Mouse (Mus musculus) embryonic facial prominence, embryonic 15.5 days (tissue): ENCODE results near the gene Prss8. TPM values are rescaled to one million over a fixed set of nuclear protein-coding genes. Genes with fewer than 3 reads are reported as not detected.
"Not testable (repeated sequence)": the region's sequence is repeated elsewhere in the genome, so short reads cannot be mapped to it uniquely, and the experiment has no call there.

Experiments
- ATAC-seq: fragments of 200-750 bp; cut with Nextera tagmentation; 2 replicates; pipeline ENCODE4 v1.8.0; 2017; ENCODE audit warnings: low read depth, moderate TSS enrichment; ENCODE audit not compliant: insufficient number of reproducible peaks, low FRiP score, low TSS enrichment
- H3K27ac ChIP-seq: fragments of 300-500 bp; sonication (generic); replicated peaks from 2 replicates; pipeline ENCODE4 v1.5.1; 2015; ENCODE audit warnings: mild to moderate bottlenecking, inconsistent platforms
- H3K27me3 ChIP-seq: fragments of 300-500 bp; sonication (generic); 2 replicates; pipeline ENCODE4 v1.6.1; 2015; ENCODE audit warnings: inconsistent platforms
- H3K36me3 ChIP-seq: fragments of 300-500 bp; sonication (generic); 2 replicates; pipeline ENCODE4 v1.6.1; 2015; ENCODE audit warnings: mild to moderate bottlenecking, inconsistent platforms
- H3K4me1 ChIP-seq: fragments of 300-500 bp; sonication (generic); 2 replicates; pipeline ENCODE4 v1.6.1; 2015; ENCODE audit warnings: inconsistent platforms
- H3K4me2 ChIP-seq: fragments of 300-500 bp; sonication (generic); replicated peaks from 2 replicates; pipeline ENCODE4 v1.6.1; 2015; ENCODE audit warnings: mild to moderate bottlenecking, inconsistent platforms
- H3K4me3 ChIP-seq: fragments of 300-500 bp; sonication (generic); replicated peaks from 2 replicates; pipeline ENCODE4 v1.5.1; 2015; ENCODE audit warnings: mild to moderate bottlenecking, inconsistent platforms
- H3K9ac ChIP-seq: fragments of 300-500 bp; sonication (generic); 2 replicates; pipeline ENCODE4 v1.6.1; 2015; ENCODE audit warnings: inconsistent platforms
- H3K9me3 ChIP-seq: fragments of 300-500 bp; sonication (generic); replicated peaks from 2 replicates; pipeline ENCODE4 v1.6.1; 2016; ENCODE audit warnings: inconsistent platforms
- WGBS: fragments of 180-500 bp; shearing (Covaris S2); methylation state at CpG from one replicate; pipeline ENCODE4 v1.1.7; 2015; 5-methylcytosine and 5-hydroxymethylcytosine counted together
- polyA plus RNA-seq: library from polyadenylated mRNA; unstranded; fragments of >200 nt; fragmentation: Nextera tagmentation; extraction: Ambion mirVana; gene quantifications from 2 replicates; pipeline ENCODE4 v1.2.1, GENCODE M21; 2015

Prss8 gene
- polyA plus RNA-seq, 1 experiment from 2014 or later: 17.2 TPM

DNA sequence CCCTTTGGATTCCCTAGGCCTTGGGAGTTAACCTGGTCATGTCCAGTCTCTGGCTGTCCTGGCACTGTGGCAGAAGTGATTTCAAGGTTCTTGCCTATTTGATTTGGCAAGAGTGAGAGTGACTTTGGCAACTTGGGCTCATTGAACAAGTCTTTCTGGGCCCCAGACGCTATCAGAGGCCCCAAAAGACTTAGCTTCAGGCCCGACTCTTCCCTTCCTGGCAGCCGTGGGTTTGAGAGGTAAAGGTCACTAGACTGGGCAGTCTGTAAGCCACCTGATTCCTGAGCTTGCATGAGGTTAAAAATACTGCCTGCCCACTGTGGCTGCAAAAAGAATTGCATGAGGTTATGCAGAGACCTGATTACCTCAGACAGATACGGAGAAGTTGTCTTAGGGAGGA is 21.2 kb downstream of the Prss8 start:
- WGBS: 89% methylated on average over 4 of the region's 4 CpGs
- peaks cover 44% of the 10 kb centered on the region for H3K36me3 ChIP-seq
- H3K4me2 ChIP-seq: no peak overlapping the region

GRCm38 (mm10) chr7:127907939-127908338 is 22.0 kb downstream of the Prss8 start:
- no peak overlapping the region for H3K4me3 ChIP-seq
- ATAC-seq: no peak
- no peaks in the 10 kb centered on the region for H3K9me3 ChIP-seq
- WGBS: 96% methylated on average over 12 of the region's 12 CpGs
- H3K4me2 ChIP-seq: no peak overlapping the region
- H3K27ac ChIP-seq: no peak overlapping the region
- peaks cover 22% of the 10 kb centered on the region for H3K4me1 ChIP-seq
- peaks cover 44% of the 10 kb centered on the region for H3K36me3 ChIP-seq
- no peak overlapping the region for H3K9ac ChIP-seq
- no peaks in the 10 kb centered on the region for H3K27me3 ChIP-seq

More for the DNA sequence above, 21.2 kb downstream of the Prss8 start:
- no peak overlapping the region for H3K27ac ChIP-seq
- H3K4me1 ChIP-seq: peaks cover 27% of the 10 kb centered on the region
- no peak overlapping the region for H3K9ac ChIP-seq
- H3K9me3 ChIP-seq: no peaks in the 10 kb centered on the region
- ATAC-seq: no peak
- H3K4me3 ChIP-seq: no peak overlapping the region
- H3K27me3 ChIP-seq: no peaks in the 10 kb centered on the region

DNA sequence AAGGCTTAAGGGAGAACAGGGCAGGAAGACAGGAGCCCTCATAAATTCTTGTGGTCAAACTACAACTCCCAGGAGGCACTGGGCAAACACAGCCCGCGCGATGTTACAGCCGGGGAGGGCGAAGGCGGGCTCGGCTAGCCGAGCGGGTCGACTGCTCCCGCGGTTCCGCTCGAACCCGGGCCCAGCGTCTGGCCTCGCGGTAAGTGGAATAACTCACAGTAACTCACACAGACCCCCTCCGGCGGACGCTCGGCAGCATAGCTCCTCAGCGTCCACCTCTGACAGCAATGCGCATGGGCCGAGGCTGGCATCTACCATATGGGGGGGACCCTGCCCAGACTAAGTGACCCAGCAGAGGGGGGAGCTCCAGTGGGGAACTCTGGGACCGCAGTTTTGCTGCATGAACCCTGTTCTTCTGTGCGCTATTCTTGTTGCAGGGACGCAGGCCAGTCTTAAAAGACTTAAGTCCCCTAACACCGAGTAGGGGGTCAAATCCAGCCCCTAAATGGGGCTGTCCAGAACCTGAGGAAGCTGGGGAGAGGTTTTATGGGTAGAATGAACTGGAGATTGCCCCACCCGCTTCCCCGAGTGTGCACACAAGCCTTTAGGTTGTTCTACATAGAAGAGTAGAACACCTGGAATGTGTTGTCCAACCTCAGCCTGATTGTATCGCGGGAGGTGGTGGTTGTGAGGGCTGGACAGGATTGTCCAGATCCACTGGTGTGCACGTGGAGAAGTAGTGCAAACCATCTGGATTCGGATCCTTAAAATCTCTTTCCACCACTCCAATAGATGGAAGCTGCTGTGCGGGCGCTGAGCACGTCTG is 25.7 kb downstream of the Prss8 start, which contains the start of gene Bckdk:
Gene Bckdk (plus strand): TSS at position 112 of the 826 bp plus-strand sequence.
- H3K27me3 ChIP-seq: no peaks in the 10 kb centered on the region
- H3K4me3 ChIP-seq: peak within 1 kb of the TSS; percentile 78
- no peaks in the 10 kb centered on the region for H3K9me3 ChIP-seq
- H3K36me3 ChIP-seq: peaks cover 43% of the 10 kb centered on the region
- ATAC-seq: peak; percentile 90
- H3K4me1 ChIP-seq: peaks cover 13% of the 10 kb centered on the region
- peak within 1 kb of the TSS; percentile 90 for H3K9ac ChIP-seq
- H3K4me2 ChIP-seq: peak within 1 kb of the TSS; percentile 83
- peak within 1 kb of the TSS; percentile 92 for H3K27ac ChIP-seq
- WGBS: 4% methylated on average over 38 of the region's 38 CpGs

DNA sequence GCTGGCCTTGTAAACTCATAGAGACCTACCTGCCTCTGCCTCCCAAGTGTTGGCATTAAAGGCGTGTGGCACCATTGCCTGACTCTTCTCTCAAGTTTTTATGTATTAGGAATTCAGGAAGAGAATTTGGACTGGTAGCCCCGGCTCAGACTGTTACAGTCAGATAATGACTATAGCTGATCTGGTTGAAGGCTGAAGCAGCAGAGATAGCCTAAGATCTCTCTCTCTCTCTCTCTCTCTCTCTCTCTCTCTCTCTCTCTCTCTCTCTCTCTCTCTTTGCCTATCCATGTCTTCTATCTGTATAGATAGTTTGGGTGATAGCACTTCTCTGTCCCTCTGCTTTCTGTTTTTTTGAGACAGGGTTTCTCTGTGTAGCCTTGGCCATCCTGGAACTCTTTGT is 28.1 kb downstream of the Prss8 start:
- WGBS: 82% methylated on average over 2 of the region's 2 CpGs

GRCm38 (mm10) chr7:127899997-127900396 is 29.9 kb downstream of the Prss8 start:
- no peak for ATAC-seq
- Histone ChIP-seq H3K4me3 (no peak overlapping the region), H3K27ac (no peak overlapping the region), H3K4me1 (peaks cover 10% of the 10 kb centered on the region), H3K36me3 (0 out of 2 replicates have a peak, but pooled peaks cover 2% of the 10 kb centered on the region), H3K4me2 (no peak overlapping the region), H3K9me3 (no peaks in the 10 kb centered on the region), H3K27me3 (no peaks in the 10 kb centered on the region), H3K9ac (no peak overlapping the region)
- 35% methylated on average over 7 of the region's 7 CpGs for WGBS

More for the DNA sequence above, 28.1 kb downstream of the Prss8 start:
- Histone ChIP-seq H3K4me3 (no peak overlapping the region), H3K36me3 (peaks cover 19% of the 10 kb centered on the region), H3K4me2 (no peak overlapping the region), H3K9me3 (no peaks in the 10 kb centered on the region), H3K27ac (no peak overlapping the region), H3K4me1 (peaks cover 13% of the 10 kb centered on the region), H3K27me3 (no peaks in the 10 kb centered on the region), H3K9ac (no peak overlapping the region)
- ATAC-seq: no peak

DNA sequence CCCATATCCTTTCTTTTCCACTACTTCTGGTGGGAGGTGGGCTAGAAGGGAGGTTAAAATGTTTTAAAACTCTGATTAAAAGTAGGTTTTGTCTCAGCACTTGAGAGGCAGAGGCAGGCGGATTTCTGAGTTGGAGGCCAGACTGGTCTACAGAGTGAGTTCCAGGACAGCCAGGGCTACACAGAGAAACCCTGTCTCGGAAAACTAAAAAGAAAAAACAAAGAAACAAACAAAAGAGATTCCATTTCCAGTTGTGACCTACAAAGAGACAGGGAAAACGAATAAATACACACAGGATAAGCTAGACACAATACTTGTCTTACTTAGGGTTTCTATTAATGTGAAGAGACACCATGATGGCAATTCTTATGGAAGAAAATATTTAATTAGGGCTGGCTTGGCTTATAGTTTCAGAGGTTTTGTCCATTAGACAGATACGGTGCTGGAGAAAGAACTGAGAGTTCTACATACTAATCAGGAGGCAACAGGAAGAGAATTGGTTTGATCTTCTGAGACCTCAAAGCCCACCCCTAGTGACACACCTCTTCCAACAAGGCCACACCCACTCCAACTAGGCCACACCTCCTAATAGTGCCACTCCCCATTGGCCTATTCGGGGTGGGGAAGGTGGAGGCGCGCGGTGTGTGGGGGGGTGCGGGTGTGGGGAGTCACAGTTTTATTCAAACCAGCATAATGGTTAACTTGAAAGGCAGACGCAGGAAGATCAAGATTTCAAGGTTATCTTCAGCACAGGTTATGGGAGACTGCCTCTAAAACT is 31.5 kb downstream of the Prss8 start:
- WGBS: 32% methylated on average over 10 of the region's 10 CpGs
- H3K4me3 ChIP-seq: no peak overlapping the region
- H3K27me3 ChIP-seq: no peaks in the 10 kb centered on the region
- H3K36me3 ChIP-seq: peaks cover 1% of the 10 kb centered on the region; the same call in 1 of the 2 replicates
- peaks cover 14% of the 10 kb centered on the region for H3K4me1 ChIP-seq
- no peak overlapping the region for H3K9ac ChIP-seq
- H3K27ac ChIP-seq: no peak overlapping the region
- no peak overlapping the region for H3K4me2 ChIP-seq
- no peak for ATAC-seq
- H3K9me3 ChIP-seq: no peaks in the 10 kb centered on the region

GRCm38 (mm10) chr7:127897542-127897941 is 32.4 kb downstream of the Prss8 start:
- Histone ChIP-seq H3K27me3 (no peaks in the 10 kb centered on the region), H3K4me3 (no peak overlapping the region), H3K4me1 (peaks cover 14% of the 10 kb centered on the region), H3K27ac (no peak overlapping the region), H3K9me3 (no peaks in the 10 kb centered on the region), H3K9ac (no peak overlapping the region), H3K4me2 (no peak overlapping the region), H3K36me3 (peaks cover 8% of the 10 kb centered on the region; the same call in 1 of the 2 replicates)
- WGBS: 85% methylated on average over 7 of the region's 7 CpGs
- no peak for ATAC-seq

- WGBS: 59% methylated on average over 13 of the region's 13 CpGs
- no peak for ATAC-seq
Measured at GRCm38 (mm10) chr7:127896384-127896783, 33.5 kb downstream of the Prss8 start.

DNA sequence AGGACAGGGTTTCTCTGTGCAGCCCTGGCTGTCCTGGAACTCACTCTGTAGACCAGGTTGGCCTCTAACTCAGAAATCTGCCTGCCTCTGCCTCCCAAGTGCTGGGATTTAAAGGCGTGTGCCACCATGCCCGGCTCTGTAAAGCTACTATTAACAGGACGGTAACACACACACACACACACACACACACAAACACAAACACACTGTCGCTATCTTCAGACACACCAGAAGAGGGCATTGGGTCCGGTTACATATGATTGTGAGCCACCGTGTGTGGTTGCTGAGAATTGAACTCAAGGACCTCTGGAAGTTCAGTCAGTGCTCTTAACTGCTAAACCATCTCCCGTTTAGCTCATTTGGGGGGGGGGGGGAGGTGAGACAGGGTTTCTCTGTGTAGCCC is 34.0 kb downstream of the Prss8 start:
- not testable (repeated sequence) for H3K27me3 ChIP-seq, H3K36me3 ChIP-seq, H3K9ac ChIP-seq, H3K9me3 ChIP-seq
- WGBS: 64% methylated on average over 7 of the region's 7 CpGs
- H3K4me1 ChIP-seq: peaks cover 14% of the 10 kb centered on the region
- H3K4me2 ChIP-seq: peak overlapping the region; percentile 77
- peak overlapping the region; percentile 85; the same call in 1 of the 2 replicates for H3K27ac ChIP-seq
- ATAC-seq: peak; percentile 21; the same call in 1 of the 2 replicates
- peak overlapping the region; percentile 69 for H3K4me3 ChIP-seq

More at GRCm38 (mm10) chr7:127896384-127896783, 33.5 kb downstream of the Prss8 start:
- no peak overlapping the region for H3K27ac ChIP-seq
- no peaks in the 10 kb centered on the region for H3K27me3 ChIP-seq
- peaks cover 8% of the 10 kb centered on the region; the same call in 1 of the 2 replicates for H3K36me3 ChIP-seq
- H3K4me2 ChIP-seq: no peak overlapping the region
- no peaks in the 10 kb centered on the region for H3K9me3 ChIP-seq
- no peak overlapping the region for H3K9ac ChIP-seq
- no peak overlapping the region for H3K4me3 ChIP-seq
- H3K4me1 ChIP-seq: peaks cover 14% of the 10 kb centered on the region

GRCm38 (mm10) chr7:127895442-127895841 is 34.5 kb downstream of the Prss8 start, which contains the start of the genes Gm21974 and Vkorc1:
Gene Gm21974, minus strand, starts transcription at chr7:127895454.
Gene Vkorc1, minus strand, starts transcription at chr7:127895617.
- H3K27ac ChIP-seq: peak within 1 kb of the TSS; percentile 85
- no peaks in the 10 kb centered on the region for H3K9me3 ChIP-seq
- peak within 1 kb of the TSS; percentile 77 for H3K4me2 ChIP-seq
- H3K4me3 ChIP-seq: peak within 1 kb of the TSS; percentile 69
- peaks cover 8% of the 10 kb centered on the region; the same call in 1 of the 2 replicates for H3K36me3 ChIP-seq
- ATAC-seq: peak; percentile 94
- peak within 1 kb of the TSS; percentile 63 for H3K9ac ChIP-seq
- H3K27me3 ChIP-seq: no peaks in the 10 kb centered on the region
- H3K4me1 ChIP-seq: peaks cover 14% of the 10 kb centered on the region
- under 1% methylated on average over 26 of the region's 26 CpGs for WGBS

GRCm38 (mm10) chr7:127894480-127894879 is 35.4 kb downstream of the Prss8 start:
- no peaks in the 10 kb centered on the region for H3K27me3 ChIP-seq
- H3K27ac ChIP-seq: peak overlapping the region; percentile 85; the same call in 1 of the 2 replicates
- peaks cover 14% of the 10 kb centered on the region for H3K4me1 ChIP-seq
- H3K4me2 ChIP-seq: peak overlapping the region; percentile 77
- H3K9ac ChIP-seq: peak overlapping the region; percentile 63
- WGBS: 64% methylated on average over 5 of the region's 5 CpGs
- peaks cover 15% of the 10 kb centered on the region; the same call in 1 of the 2 replicates for H3K36me3 ChIP-seq
- ATAC-seq: no peak
- peak overlapping the region; percentile 69 for H3K4me3 ChIP-seq
- no peaks in the 10 kb centered on the region for H3K9me3 ChIP-seq
